Mouse (Mus musculus) granulocyte monocyte progenitor cell, adult 5-6 weeks (primary cell): ENCODE measurements around the gene Tle4. TPM values are rescaled to one million over a fixed set of nuclear protein-coding genes. Genes with fewer than 3 reads are reported as not detected.

Experiments used
- ATAC-seq: replicated peaks from 2 replicates; pipeline ENCODE4 v1.8.0; 2016; ENCODE audit warnings: mild to moderate bottlenecking, moderate TSS enrichment, inconsistent platforms; ENCODE audit not compliant: poor library complexity, severe bottlenecking
- total RNA-seq, 2 experiments: library from RNA; stranded (forward) in 1 of 2; stranded (reverse) in 1 of 2; fragments of 200-712, 200-1000 nt in 1 of 2; fragments of >200 nt in 1 of 2; fragmentation: Nextera tagmentation in 1 of 2; gene quantifications; 2 replicates each; pipeline ENCODE4 v1.2.3; 2014 to 2017

Gene Tle4
- total RNA-seq, 2 experiments from 2014 or later = 16.8 to 25.1 TPM

GRCm38 (mm10) chr19:14591809-14592535, 5.9 kb downstream of the Tle4 start:
- no peak for ATAC-seq

GRCm38 (mm10) chr19:14590154-14590553, 7.7 kb downstream of the Tle4 start:
- no peak for ATAC-seq

- no peak for ATAC-seq
These were observed 9.4 kb downstream of the Tle4 start for GRCm38 (mm10) chr19:14588221-14589123.

- peak; percentile 97 for ATAC-seq
These were observed 11.7 kb downstream of the Tle4 start for GRCm38 (mm10) chr19:14586171-14586570.

GRCm38 (mm10) chr19:14585731-14586130, 12.1 kb downstream of the Tle4 start:
- no peak for ATAC-seq

GRCm38 (mm10) chr19:14585235-14585634, 12.6 kb downstream of the Tle4 start:
- peak; percentile 48 for ATAC-seq

- peak; percentile 75 for ATAC-seq
These were observed 19.2 kb downstream of the Tle4 start for GRCm38 (mm10) chr19:14578698-14579097.

- ATAC-seq = peak; percentile 93
These were observed 19.8 kb downstream of the Tle4 start for GRCm38 (mm10) chr19:14578016-14578415.

- no peak for ATAC-seq
These were observed 21.5 kb downstream of the Tle4 start for GRCm38 (mm10) chr19:14576311-14576710.

- no peak for ATAC-seq
These were observed 29.0 kb downstream of the Tle4 start for GRCm38 (mm10) chr19:14568879-14569278.

- no peak for ATAC-seq
These were observed 30.8 kb downstream of the Tle4 start for GRCm38 (mm10) chr19:14567081-14567480.

GRCm38 (mm10) chr19:14566564-14567021, 31.3 kb downstream of the Tle4 start:
- no peak for ATAC-seq

GRCm38 (mm10) chr19:14565424-14566069, 32.3 kb downstream of the Tle4 start:
- peak; percentile 78 for ATAC-seq

GRCm38 (mm10) chr19:14563273-14563959, 34.4 kb downstream of the Tle4 start:
- no peak for ATAC-seq

- ATAC-seq = no peak
These were observed 50.0 kb downstream of the Tle4 start for GRCm38 (mm10) chr19:14547871-14548270.

- no peak for ATAC-seq
These were observed 50.6 kb downstream of the Tle4 start for GRCm38 (mm10) chr19:14547133-14547842.

GRCm38 (mm10) chr19:14545485-14545884, 52.4 kb downstream of the Tle4 start:
- ATAC-seq = peak; percentile 85

- ATAC-seq = no peak
These were observed 54.5 kb downstream of the Tle4 start for GRCm38 (mm10) chr19:14543305-14543704.

GRCm38 (mm10) chr19:14540678-14541077, 57.2 kb downstream of the Tle4 start:
- ATAC-seq = no peak

- ATAC-seq = no peak
These were observed 61.2 kb downstream of the Tle4 start for GRCm38 (mm10) chr19:14536676-14537075.
